Mouse (Mus musculus) thymus, postnatal 10 days (tissue): ENCODE data around the gene Cwc15.

ENCODE experiments used
- DNase-seq, 2 experiments: peaks; one replicate each; pipeline ENCODE4 v3.0.0; 2021; ENCODE audit warnings: low spot score in 2 of 2

Cwc15 gene

DNA sequence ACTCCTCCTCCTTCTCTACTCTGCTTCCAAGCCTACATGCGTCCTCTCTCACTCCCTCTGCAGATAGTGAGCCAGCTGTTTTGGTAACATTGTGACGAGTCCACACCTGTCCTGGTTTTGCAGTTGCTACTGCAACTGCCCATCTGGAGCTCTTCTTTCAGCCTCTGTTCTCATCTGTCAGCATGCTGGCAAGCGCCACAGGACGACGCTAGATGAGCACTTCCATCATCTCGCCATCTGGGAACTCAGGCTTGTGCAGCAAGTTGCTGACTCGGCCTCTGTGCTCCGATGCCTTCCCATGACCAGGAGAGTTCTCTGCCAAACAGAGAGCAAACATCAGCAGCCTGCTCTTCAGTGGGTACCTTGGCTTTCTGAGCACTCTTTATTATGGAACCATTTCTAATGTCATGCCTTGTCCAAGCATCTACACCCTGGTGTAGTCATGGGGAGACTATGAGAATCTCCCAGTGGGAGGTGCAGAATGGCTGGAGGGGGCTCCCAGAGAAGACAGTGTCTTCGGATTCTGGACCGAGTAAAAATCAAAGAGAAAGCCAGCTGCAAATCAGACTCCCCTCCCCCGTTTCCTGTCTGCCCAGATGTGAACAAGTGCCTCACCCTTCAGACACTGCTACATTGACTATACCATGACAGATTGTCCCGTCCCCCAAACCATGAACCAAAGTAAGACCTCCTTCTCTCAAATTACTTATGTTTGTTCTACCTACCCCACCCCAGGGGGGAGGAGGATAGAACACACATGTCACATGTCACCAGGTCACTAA lies 47.4 kb downstream of the Cwc15 start:
- DNase-seq: peak; percentile 30 to 34

DNA sequence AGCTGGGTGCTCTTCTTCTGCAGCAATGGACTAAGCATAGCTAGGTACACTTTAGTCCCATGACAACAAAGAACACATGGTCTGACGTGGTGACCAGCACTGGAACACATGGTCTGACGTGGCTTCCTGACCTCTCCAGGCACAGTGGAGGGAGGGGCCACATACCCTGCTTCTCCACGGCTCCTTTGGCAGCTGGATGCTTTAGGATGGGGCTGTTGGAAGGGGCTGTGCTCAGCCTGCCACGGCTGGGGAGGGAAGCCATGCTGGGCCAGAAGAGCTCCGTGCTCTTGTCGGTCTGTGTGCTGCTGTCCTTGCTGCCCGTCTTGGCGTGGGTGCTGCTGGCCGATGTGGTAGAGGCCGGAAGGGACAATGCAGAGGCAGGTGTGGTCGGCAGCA lies 47.9 kb downstream of the Cwc15 start:
- DNase-seq: no peak

DNA sequence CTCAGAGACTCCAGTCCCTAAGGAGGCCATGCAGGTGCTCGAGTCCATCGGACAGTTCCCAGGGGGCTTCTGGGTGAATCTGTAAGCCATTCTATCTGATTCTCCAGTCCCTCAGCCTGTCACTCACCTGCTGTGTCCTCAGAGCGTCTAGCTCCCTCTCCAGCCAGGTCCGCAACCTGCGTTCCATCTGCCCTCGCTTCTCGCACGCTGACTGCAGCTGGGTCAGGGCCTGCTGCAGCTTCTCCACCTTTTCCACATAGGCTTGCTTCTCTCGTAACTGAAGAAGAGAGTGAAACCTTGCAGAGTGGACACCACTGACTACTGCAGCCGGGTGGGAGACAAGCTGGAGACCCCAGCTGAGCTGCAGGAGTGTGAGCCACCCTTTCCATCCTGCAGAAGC lies 57.9 kb downstream of the Cwc15 start:
- no peak for DNase-seq

DNA sequence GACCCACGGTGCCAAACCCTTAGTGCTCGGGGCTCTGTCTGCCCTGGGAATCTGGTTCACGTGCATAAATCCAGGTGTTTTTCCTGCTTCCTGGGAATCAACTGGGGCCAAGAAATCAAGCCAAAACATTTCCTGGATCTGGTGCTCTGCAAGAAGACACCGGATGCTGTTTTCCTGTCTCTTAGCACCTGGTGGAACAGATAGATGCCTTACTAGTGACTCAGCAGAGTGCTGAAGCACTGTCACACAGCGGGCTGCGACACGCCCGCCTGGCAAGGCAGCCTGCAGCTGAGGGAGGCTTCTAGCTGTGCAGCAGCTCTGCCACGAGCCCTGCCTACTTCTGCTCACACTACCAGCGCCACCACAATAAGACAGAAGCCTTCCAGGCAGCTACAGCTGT lies 59.0 kb downstream of the Cwc15 start:
- DNase-seq: peak; percentile 70 to 74

DNA sequence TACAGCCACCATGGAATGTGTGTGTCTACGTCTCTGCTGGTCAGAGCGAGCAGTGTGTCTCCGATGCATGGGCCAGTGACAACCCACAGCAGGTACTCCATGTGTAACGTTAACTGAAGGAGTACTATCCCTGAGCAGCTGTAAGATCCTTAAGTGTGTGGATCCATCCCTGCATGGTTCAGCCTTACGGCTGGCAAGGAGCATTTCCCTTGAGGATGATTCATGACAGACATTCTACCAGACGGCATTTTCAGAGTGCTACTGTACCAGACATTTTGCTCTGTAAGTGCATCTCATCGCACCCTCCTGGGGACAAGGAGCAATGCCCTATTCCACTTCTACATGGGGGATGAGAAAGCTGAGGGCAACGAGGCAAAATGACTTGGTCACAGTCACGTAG lies 59.6 kb downstream of the Cwc15 start:
- DNase-seq: no peak
